Mouse (Mus musculus): Measurements from ENCODE around the gene Sept1.

The Sept1 gene

GRCm38 (mm10) chr7:127232622-127233367 lies at the start of gene Sept1, which contains the start of gene Zfp553:
Sept1 (minus strand) TSS chr7:127233130.
Zfp553 (plus strand) TSS chr7:127233061.
- peak; percentile 95 for DNase-seq (ENCODE audit: extremely low spot score, low spot score)

DNA sequence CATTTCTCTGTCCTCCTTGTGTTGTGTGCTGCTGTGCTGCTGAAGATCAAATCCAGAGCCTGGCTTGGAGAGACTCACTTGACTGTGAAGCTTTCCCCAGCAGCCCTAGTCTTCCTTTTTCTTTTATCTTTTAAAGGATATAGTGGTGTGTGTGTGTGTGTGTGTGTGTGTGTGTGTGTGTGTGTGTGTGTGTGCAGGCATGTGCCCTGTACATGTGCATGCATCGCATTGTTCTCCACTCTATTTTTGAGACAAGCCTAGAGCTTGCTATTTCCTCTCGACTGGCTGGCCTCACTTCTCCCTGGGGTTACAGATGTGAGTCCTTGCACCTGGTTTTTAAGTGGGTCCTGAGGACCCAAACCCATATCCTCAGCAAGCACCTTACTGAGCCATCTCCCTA lies 49.3 kb upstream of the Sept1 start:
- no peak for DNase-seq (ENCODE audit: extremely low spot score, low spot score)

DNA sequence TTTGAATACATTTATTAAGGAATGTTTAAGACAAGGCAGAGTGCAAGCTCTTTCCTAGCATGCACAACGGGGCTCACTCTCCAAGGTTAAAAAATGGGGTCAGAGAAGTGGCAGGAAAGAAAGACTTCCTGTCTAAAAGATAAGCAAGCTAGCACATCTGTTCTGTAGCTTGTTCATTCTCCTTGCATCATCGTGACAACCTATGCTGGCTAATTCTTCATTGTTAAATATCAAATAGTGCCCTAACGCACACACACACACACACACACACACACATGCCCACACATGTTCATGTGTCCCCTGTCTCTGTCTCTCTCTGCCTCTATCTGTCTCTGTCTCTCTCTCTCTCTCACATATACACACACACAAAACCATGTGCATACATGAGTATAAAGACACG lies 48.2 kb upstream of the Sept1 start:
- DNase-seq (ENCODE audit: extremely low spot score, low spot score): no peak

DNA sequence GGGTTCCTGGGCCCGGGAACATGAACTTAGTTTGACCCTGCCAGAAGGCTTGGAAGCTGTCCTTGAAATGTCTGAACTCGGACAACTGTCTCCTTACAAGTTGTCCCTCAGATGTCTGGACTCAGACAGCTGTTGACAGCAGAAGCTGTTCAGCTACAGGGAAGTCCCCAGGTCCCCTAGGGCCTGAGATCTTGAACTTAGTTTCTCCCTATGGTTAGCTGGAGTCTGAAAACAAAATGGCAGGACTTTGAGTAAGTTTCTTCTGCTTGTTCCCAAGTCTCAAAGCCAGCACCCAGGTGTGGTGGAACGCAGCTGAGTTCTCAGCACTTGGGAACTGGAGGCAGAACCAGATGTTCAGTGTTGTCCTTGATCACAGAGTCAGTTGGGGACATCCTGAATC lies 47.2 kb upstream of the Sept1 start:
- DNase-seq (ENCODE audit: extremely low spot score, low spot score): no peak

DNA sequence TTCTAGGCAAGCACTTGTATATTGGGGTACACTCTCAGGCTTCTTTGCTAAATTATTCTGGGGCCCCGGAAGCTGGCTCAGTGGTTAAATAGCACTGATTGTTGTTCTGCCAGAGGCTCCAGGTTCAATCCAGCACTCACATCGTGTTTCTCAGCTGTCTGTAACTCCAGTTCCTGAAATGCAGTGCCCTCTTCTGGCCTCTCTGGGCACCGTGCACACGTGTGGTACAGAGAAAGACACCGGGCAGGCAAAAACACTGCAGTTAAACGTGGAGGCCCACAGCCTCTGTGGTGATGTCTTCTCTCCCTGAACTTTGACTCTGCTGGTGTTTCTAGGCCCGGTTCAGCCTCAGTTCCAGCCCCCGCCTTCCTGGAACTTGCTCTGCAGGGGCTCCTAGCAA lies 45.4 kb upstream of the Sept1 start:
- peak; percentile 23 for DNase-seq (ENCODE audit: extremely low spot score, low spot score)

DNA sequence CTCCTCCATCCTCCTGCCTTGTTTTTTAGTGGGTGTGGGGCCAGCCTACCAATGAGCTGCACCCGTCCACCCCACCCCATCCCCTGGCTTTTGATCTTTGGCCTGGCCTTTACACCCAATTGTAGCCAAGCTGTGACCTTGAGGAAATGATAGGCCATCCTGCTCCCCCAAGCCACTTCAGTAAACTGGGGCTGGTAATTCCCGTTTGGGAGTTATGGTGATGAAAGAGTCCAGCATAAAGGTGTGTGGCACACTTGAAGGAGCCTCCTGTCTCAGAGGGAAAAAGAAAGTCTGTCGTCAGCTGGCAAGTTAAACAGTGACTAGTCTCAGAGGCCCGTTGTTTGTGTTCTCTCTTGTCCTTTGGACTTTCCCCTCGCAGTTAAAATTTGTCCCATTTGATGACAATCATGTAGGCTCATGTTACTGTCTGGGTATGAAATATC lies 43.6 kb upstream of the Sept1 start:
- no peak for DNase-seq (ENCODE audit: extremely low spot score, low spot score)

DNA sequence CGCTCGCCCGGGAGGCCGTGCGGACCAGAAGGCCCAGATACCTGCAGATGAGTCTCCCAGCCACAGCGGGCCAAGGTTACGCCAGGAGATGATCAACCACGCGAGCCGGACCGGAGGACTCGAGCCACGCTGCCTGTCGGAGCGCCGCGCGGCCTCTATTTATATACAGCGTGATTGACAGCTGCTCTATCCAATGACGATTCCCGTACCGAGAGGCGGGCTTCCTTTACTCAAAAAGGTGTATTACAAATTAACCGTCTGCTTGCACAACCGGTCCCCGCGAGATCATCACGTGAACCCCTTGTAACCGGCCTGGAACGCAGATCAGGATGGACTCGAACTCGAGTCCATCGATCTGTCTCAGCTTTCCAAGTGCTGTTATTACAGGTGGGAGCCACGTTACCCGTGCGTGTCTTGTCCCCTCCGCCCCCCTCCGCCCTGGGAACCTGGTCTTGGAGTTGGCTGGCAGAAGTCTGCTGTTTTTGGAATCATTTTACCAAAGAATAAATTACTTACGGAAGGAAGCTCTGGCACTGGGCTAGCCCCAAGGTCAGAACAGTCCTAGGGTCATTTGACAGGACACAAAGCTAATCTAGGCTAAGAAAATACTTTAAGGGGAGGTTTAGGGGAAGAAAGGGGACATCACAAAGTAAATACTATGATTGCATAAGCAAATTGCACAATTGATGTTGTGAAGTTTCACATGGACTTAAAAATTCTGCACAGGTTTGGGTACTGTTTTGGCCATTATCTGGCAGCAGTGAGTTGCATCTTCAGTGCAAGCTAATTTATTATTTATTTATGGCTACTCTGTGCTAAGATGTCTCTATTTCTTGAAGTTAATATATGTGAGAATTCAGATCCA lies 41.2 kb upstream of the Sept1 start, which contains the start of gene Sephs2:
Gene Sephs2, minus strand, starts transcription at position 131 of the 865 bp plus-strand sequence.
- DNase-seq (ENCODE audit: extremely low spot score, low spot score): peak; percentile 93

GRCm38 (mm10) chr7:127273118-127273923 lies 40.4 kb upstream of the Sept1 start:
- DNase-seq (ENCODE audit: extremely low spot score, low spot score): no peak

- no peak for DNase-seq (ENCODE audit: extremely low spot score, low spot score)
Measured at GRCm38 (mm10) chr7:127272566-127272965, 39.6 kb upstream of the Sept1 start.

DNA sequence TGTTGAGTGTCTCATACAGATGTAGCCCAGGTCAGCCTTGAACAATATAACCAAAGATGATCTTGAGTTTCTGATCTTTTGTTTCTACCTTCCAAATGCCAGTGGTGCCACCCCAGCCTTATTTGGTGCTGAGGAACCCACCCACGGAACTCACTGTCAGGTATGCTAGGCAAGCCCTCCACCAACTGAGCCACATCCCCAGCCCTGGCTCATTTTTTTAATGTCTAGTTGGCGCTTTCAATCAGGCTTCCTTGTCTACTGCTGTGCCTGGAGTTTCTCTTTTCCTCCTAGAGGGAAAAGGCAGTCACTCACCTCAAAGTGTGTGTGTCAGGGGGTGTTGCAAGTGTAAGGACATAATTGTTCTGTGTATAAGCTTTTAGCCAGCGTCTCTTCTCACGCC lies 38.2 kb upstream of the Sept1 start:
- DNase-seq (ENCODE audit: extremely low spot score, low spot score): no peak

- DNase-seq (ENCODE audit: extremely low spot score, low spot score): no peak
Measured at GRCm38 (mm10) chr7:127270666-127271065, 37.7 kb upstream of the Sept1 start.

DNA sequence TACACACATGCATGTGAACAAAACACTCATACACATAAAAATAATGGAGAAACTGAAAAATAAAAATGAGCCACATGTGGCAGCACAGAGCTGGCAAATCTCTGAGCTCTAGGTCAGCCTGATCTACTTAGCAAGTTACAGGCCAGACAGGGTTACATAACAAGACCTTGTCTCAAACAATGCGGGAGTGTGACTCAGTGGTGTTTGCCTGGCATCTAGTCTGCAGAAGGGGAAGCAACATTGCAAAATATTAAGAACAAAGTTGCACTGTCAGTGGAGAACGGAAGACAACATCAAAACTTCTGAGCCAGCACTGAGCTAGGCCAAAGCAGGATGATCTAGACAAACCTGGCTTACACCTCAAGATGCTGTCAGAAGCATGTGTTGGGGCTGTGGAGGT lies 37.3 kb upstream of the Sept1 start:
- DNase-seq (ENCODE audit: extremely low spot score, low spot score): no peak

- DNase-seq (ENCODE audit: extremely low spot score, low spot score): no peak
Measured at GRCm38 (mm10) chr7:127263526-127263925, 30.6 kb upstream of the Sept1 start.

- DNase-seq (ENCODE audit: extremely low spot score, low spot score): no peak
Measured at GRCm38 (mm10) chr7:127262218-127262961, 29.5 kb upstream of the Sept1 start.

- peak; percentile 95 for DNase-seq (ENCODE audit: extremely low spot score, low spot score)
Measured at GRCm38 (mm10) chr7:127260309-127261111, 27.6 kb upstream of the Sept1 start, which contains the start of gene Dctpp1. Dctpp1 (minus strand) TSS chr7:127260709.

DNA sequence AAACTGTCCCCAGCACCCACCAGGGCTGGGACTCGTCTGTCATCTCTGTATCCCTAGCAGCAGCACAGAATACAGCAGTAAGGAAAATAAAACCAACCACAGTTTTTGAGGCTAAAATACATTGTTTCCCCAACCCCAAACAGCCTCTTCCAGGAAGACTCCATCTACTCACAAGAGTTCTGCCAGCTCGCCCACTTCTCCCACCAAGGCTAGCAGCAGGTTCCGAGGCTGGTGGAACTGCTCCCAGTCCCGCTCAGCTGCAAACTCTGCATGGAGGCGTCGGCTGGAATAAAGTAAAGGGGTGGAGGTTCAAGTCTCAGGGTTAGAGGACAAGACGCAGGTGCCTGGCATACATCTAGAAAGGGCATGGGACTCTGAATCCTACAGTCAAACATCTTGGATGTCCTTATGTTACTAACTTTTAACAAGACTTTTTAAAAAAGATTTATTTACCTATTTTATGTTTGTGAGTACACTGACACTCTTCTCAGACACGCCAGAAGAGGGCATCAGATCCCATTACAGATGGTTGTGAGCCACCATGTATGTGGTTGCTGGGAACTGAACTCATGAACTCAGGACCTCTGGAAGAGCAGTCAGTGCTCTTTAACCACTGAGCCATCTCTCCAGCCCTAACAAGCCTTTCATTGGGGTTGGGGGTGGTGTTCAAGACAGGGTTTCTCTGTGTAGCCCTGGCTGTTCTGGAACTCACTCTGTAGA lies 26.4 kb upstream of the Sept1 start:
- no peak for DNase-seq (ENCODE audit: extremely low spot score, low spot score)

GRCm38 (mm10) chr7:127256518-127256917 lies 23.6 kb upstream of the Sept1 start:
- no peak for DNase-seq (ENCODE audit: extremely low spot score, low spot score)

- no peak for DNase-seq (ENCODE audit: extremely low spot score, low spot score)
Measured at GRCm38 (mm10) chr7:127255965-127256364, 23.0 kb upstream of the Sept1 start.

GRCm38 (mm10) chr7:127255008-127255407 lies 22.1 kb upstream of the Sept1 start:
- DNase-seq (ENCODE audit: extremely low spot score, low spot score): no peak
